Mouse (Mus musculus) right cerebral cortex, postnatal 4 days (tissue): Measurements from ENCODE around the gene Arsg.

Source experiments
- DNase-seq: peaks from one replicate; pipeline ENCODE4 v3.0.0-alpha.2; 2022

Arsg gene

DNA sequence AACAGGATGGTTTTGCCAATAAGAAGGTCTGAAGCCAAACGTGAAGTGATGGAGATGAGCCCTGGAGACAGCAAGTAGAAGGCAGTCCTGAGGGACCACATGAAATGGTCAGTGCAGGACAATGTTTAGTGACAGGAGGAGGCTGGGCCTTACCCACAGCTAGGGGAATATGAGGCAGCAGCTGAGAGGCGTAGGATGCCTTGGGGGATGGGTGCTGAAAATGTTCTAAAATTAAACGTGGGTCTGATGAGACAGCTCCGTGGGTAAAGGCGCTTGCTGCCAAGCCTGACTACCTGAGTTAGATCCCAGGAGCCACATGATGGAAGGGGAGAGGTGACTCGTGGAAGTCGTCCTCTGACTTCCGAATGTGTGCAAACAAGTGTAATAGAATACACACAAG, 116.8 kb downstream of the Arsg start:
- DNase-seq = no peak

- no peak for DNase-seq
Observed at GRCm38 (mm10) chr11:109591511-109591910, 118.3 kb downstream of the Arsg start.

- no peak for DNase-seq
Observed at GRCm38 (mm10) chr11:109593200-109593981, 120.2 kb downstream of the Arsg start.

DNA sequence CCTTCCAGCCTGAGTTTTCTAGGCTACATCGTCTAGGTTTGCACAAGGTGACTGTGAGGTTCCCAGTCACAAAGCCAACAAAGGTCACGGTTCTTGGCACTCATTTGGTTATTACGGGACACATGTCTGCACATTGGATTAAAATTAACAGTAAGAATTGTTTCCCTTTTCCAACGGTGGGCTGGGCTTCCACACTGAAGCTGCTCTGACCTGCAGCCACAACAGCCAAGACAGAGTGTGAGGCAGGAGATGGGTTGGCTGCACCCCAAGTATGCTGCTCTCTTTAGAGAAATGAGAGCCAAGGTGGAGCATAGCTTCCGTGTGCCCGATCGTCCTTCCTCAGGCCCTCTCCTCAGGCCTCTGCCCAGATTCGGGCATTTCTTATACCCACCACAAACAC, 121.6 kb downstream of the Arsg start:
- DNase-seq = no peak

DNA sequence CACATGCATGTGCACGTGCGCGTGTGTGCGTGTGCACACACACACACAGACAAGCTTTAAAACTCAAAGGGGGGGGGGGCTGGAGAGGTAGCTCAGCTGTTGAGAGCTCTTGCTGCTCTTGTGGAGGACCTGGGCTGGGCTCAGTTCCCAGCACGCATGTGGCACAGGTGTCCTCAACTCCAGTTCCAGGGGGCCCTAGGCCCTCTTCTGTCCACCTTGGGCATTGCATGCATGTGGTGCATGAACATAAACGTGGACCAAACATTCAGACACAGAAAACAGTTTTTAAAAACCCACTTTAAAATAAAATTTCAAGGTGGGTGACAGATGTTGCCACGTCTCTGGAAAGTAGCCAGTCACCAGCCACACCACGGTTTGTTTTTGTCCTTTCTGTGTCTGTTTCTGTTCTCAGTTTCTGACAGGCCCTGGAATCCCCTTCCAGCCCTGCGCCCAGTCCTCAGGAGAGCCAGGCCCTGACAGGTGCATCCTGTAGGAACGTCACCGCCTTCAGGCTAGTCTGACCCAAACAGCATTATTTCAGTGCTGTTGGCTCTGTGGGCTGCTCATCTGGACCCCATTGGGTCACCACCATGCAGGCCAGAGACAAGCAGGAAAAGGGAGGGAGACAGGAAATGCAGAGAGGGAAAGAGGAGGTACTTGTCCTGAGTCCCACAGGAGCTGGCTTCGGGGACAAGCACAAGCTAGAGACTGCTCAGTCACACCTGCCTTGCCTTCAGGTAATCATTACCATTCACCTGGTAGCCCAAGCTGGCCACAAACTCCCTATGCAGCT, 125.8 kb downstream of the Arsg start:
- DNase-seq = no peak

DNA sequence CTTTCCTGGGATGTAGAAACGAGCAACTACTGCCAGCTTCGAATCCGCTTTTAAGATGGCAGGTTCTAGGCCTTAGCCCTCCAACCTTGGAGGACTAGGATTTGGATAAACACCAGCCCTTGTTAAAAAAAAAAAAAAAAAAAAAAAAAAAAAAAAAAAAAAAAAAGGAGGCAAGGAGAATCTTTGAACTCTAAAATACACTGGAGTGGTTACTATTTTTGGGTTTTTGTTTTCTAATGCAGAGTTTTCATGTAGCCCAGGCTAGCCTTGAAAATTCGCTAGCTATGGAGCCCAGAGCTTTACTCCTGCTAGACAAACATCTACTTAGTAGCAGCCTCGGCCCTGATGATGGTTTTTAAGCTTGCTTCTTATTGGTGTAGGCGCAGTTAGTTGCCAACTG, 134.4 kb downstream of the Arsg start:
- no peak for DNase-seq

GRCm38 (mm10) chr11:109608976-109609625, 135.9 kb downstream of the Arsg start:
- DNase-seq = no peak

DNA sequence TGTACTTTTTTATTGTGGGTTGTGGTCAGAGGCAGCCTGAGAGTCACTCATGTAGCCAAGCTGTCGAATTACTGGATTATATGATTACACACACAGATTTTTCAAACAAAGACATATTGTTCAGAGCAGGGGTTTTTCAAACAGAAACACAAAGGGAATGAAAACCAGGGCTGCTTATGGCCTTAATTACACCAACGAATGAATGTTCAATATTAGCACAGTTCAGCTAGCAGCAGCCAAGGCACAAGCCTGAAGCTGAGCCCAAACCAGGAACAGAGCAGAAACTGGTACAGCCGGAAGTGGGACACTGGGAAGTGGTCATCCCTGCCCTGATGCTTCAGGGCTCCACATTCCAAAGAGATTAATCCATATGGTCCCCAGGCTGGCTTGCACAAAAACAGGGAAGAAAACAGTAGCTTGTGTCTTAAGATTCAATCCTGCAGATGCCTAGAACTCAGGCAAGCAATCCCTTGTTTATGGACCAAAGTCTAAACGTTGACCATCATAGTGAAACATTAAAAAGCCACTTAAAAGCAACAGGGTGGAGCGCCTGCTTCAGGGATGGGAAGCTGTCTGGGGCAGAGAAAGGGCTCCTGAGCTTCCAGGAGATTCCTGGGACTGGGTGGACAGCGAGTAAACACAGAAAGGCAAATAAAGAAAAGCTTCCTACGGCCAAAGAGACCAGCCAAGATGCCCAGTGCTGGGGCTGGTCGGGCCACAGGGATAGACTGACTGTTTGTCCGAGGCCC, 137.0 kb downstream of the Arsg start:
- no peak for DNase-seq

- DNase-seq = no peak
Observed at GRCm38 (mm10) chr11:109610795-109611302, 137.7 kb downstream of the Arsg start.

GRCm38 (mm10) chr11:109611303-109612149, 138.4 kb downstream of the Arsg start, which contains the start of gene Wipi1:
Gene Wipi1 (minus strand): TSS chr11:109611967.
- peak; percentile 98 for DNase-seq

DNA sequence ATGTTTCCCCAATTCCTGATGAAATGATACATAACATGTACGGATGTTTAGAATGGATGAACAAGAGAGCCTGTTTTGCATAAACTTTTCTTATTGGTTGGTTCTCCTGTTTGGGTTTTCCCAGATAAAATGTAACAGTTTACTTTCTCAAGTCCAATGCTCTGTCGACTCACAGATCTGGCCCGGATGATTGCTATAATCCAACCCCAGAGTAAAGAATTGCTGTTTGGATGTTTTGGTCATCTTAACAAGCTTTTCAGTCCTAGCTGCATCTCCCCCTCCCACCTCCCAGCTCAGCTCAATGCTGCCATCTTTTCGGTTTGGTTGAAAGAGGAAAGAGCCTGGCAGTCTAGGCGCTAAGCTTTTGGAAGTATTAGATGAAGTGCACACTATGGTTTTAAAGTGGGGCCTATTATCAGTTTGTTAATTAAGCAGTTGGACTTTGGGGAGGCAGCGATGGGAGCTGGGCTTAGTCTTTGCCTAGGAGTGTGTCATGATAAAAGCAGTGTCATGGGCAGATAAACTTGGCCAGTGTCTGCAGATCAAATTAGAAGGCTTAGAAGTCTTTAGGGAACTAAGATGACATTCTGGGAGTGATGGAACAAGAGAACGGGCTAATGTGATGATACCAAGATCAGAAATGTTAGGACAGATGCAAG, 139.8 kb downstream of the Arsg start:
- no peak for DNase-seq

GRCm38 (mm10) chr11:109615286-109615685, 142.1 kb downstream of the Arsg start:
- DNase-seq = no peak

GRCm38 (mm10) chr11:109616352-109616751, 143.2 kb downstream of the Arsg start:
- DNase-seq = no peak

GRCm38 (mm10) chr11:109616766-109617165, 143.6 kb downstream of the Arsg start:
- DNase-seq = no peak

GRCm38 (mm10) chr11:109619055-109619454, 145.9 kb downstream of the Arsg start:
- DNase-seq = peak; percentile 44

GRCm38 (mm10) chr11:109620356-109620755, 147.2 kb downstream of the Arsg start:
- DNase-seq = no peak

- peak; percentile 74 for DNase-seq
Observed at GRCm38 (mm10) chr11:109621183-109621582, 148.0 kb downstream of the Arsg start.

GRCm38 (mm10) chr11:109622518-109623037, 149.4 kb downstream of the Arsg start:
- no peak for DNase-seq
